Mouse (Mus musculus) spleen, postnatal 36 days (tissue): ENCODE data around the gene A830031A19Rik.
A peak's percentile ranks its signal among the peaks of the same experiment; 100 is the strongest.

ENCODE experiments used
- DNase-seq, 2 experiments: peaks; one replicate each; pipeline ENCODE4 v3.0.0; 2022; ENCODE audit warnings: low spot score in 2 of 2, mixed read lengths in 1 of 2

The A830031A19Rik gene

DNA sequence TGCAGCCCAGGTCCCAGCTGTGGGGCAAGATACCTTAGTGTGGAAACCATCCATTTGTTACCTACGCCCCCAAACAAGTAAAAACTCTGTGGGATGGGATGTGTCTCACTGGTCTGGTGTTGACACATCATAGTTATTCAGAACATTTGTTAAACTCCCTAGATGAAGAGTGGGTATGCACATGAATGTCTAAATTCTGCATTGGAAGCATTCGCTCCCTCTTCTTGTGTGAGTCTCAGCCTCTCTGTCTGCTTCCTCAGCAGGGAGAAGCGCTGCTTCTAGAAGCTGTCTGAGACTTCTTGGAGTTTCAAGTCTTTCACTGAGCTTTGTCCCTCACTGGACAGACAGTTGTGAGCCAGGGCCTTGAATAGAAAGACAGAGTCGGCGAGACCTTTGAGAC is 65.9 kb downstream of the A830031A19Rik start:
- no peak for DNase-seq

DNA sequence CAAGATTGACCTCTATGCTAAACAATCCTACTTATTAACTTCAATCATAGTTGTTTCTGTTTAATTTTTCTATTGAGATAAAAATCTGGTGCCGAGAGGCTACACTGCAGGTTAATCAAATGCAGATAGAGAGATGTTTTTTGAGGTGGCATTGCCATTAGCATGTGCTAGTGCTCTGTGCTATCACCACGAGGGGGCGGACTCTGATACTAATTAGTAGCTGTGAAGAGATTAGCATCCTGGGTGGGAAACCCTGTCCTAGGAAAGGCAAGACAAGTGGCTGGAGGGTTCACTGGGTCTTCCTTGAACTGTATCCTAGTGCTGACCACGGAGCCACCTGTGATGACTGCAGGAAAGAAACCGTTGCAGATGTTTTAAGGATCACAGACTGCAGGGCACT is 66.6 kb downstream of the A830031A19Rik start:
- DNase-seq, result peak in 1 of 2 experiments; percentile 22

- no peak for DNase-seq
Observed at GRCm38 (mm10) chr11:24005445-24006156, 69.3 kb downstream of the A830031A19Rik start.

DNA sequence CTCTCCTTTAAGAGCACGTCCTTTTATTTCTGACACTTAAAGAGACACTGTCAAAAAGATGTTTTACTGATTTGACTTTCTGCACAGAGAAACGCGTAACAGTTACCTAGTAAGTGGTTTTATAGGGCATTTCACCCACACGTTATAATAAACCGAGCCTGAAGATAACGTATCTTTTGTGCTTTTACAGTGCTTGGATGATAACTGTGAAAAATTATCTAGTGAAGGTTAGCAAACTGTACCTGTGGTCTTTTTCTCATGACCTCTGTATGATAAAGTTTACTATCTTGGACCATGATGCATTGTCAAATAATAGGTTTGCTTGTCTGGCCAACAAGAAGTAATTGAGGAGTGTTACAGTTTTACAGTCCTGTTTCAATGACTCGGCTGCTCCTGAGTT is 74.2 kb downstream of the A830031A19Rik start:
- DNase-seq, result no peak
